Mouse (Mus musculus) T-helper 1 cell (primary cell): ENCODE measurements around the gene Tmem253.
"Not testable (repeated sequence)": the region's sequence is repeated elsewhere in the genome, so short reads cannot be mapped to it uniquely, and the experiment has no call there.

Source experiments
- in situ Hi-C: fragments of 300-600 bp; cut with MboI, MseI; formaldehyde crosslinking; loops from one replicate; pipeline ENCODE4 v1.15.1; 2025; ENCODE audit warnings: high pct_unique_total_duplicates

The Tmem253 gene

DNA sequence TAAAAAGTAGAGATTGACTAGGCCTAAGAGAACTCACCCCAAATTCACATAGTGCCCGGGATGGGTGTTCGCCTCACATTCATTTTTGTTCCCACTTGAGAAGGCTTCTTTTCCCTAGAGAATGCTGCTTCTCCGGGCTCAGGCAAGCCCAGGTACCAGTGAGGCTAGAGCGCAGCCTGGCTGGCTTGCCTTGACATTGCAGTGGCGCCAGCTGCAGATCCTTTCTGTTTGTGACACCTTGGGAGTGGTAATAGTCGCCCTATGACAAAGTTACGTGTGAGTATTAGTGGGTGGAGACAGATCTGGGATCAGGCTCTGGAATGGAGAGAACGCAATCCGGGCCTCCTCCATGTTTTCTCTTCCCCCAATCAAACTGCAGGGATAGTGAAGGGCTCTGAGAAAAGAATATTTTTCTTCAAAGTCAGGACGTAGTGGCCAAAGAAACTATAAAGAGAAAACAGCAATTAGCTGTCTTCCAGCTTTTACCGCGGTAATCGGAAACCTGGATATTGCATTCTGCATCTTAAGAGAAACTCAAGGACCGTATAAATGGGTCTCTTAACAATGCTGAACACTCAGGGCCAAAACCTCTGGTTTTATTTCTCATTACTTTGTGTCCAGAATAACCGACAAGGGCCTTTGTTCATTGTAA lies 5.2 kb downstream of the Tmem253 start, which contains the start of gene Zfp219:
Zfp219 (minus strand) TSS at position 248 of the 652 bp plus-strand sequence.
- in situ Hi-C loops, result loop anchor here (10.0 to 25.0 kb wide), 2 partner anchors 936 to 1083 kb away; partner anchors contain the start of genes Gm49342, Pip4p1 and Pnp

DNA sequence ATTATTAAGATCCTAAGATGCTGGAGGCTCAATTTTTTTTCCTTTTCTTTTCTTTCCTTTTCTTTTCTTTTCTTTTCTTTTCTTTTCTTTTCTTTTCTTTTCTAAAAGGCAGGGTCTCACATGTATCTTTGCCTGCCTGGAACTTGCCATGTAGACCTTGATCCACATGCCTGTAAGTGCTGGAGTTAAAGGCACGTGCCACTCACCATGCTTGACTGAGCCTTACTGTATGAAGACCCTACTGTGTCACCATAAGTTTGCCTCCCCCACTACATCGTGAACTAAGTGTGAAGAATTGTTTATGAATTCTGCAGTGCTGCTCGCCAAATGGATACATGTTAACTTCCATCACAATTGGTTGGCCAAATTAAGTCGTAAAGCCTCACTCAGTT lies 5.7 kb downstream of the Tmem253 start:
- in situ Hi-C loops, result loop anchor here (10.0 to 25.0 kb wide), 2 partner anchors 936 to 1084 kb away; partner anchors contain the start of genes Gm49342, Pip4p1 and Pnp

DNA sequence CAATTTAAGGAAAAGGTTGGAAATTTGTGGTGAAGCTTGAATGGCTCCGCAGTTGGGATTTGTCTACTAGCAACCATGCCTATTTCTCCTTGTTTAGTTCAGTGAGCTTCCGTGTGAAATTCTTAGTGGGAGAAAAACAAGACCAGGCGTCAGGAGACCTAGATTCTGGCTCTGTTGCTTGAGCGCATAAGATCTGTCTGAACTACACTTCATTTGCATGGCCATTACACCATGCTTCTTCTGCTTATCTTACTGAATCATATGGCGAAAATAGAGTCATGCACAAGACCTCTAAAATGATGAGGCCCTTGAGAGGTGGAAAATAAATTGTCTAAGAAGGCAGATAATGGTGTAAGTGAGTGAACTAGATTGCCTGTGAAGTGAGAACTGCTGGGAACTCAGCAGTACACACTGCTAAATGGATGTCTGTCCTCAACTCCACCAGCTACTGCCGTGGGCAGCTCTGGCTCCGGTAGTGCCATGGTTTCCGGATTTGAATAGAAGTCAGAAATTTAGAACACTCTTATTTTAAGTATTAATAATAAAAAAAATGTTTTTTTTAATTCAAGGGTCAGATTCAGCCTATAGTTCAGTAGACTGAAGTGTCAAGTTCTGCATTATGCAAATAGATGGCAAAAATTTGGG lies 6.2 kb downstream of the Tmem253 start:
- in situ Hi-C loops, result loop anchor here (10.0 to 25.0 kb wide), 2 partner anchors 937 to 1084 kb away; partner anchors contain the start of genes Gm49342, Pip4p1 and Pnp

DNA sequence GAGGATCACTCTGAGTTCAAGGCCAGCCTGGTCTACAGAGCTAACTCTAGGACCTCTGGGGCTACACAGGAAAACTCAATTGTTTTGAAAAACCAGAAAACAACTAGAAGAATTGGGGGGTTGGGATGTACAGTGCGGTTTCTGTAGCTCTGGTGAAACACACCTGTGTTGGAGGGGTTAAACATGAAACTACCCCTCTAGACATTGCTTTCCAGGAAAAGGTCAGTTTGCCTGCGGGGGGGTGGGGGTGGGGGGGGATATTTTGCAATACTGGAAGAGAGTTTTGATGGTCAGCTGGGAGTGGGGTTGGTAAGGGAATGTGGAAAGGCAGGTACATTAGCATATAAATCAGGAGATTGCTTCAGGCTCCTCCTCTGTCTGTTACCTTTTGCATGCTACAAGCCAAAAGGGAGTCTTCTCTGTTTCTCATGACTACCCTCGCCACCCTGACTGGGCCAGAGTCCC lies 6.8 kb downstream of the Tmem253 start:
- in situ Hi-C loops, result loop anchor here (10.0 to 25.0 kb wide), 2 partner anchors 937 to 1085 kb away; partner anchors contain the start of genes Gm49342, Pip4p1 and Pnp

DNA sequence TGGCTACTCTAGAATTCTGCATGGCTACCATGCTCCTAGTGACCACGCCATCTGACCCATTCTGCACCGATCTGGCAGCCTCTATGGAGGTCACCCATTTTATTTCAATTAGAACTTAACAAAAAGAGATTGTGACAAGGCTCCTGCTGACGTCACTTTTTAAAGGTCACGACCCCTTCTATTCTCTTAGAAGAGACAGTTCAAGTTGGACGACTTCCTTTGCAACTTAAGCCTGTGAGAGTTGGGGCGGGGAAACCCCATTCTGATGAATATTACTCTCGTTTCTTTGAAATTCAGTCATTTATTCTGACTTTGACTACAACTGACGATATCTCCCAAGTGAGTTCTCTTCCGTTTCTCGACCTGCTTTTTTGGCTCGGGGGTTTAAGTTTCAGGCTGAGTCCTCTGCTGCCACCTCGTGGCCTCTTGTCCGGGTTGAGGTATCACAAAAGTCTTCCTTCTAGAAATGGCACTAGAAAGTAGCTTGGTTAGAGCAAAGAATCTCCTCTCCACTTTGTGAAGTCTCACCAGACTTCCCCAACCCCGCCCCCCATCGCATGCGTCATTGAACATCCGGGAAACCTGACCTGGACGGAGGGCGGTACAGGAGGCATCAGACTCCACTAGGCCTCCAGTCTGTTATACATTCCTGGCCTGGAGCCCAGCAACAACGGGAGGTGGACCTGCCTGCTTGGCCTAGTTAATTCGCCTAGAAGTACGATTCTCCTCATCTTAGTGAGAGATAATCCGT lies 7.4 kb downstream of the Tmem253 start:
- in situ Hi-C loops, result loop anchor here (10.0 to 25.0 kb wide), 2 partner anchors 938 to 1086 kb away; partner anchors contain the start of genes Gm49342, Pip4p1 and Pnp

DNA sequence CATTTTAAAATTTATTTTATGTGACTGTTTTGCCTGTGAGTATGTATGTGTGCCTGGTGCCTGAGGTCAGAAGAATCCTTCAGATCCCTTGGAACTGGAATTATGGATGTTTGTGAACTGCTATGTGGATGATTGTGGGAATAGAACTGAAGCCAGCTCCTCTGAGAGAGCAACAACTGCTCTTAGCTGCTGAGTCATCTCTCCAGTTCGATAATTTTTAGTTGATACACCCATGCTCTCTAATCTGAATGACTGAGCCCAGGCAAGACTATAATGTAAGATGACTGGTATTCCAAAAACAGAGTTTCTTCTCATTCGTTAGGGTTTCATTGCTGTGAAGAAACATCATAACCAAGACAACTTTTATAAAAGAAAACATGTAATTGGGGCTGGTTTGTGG lies 8.7 kb downstream of the Tmem253 start:
- in situ Hi-C loops, result loop anchor here (10.0 to 25.0 kb wide), 2 partner anchors 939 to 1087 kb away; partner anchors contain the start of genes Gm49342, Pip4p1 and Pnp

DNA sequence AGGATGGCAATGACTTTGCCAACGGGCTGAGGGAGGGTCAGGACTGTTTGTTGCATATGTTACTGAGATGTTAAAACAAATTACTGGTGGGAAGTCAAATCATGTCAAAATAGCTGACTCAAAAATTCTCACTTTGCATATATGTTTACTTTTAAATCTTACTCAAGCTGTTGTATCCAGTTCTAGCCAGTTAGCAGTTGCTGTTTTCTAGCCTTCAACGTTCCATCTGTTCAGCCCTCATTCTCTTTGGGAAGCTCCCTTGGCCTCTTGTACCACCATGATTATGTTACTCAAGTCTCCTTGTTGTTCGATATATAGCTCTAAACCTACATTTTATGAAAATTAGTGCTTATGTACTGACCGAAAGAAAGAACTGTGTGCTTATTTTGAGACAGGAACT lies 10.9 kb downstream of the Tmem253 start:
- in situ Hi-C loops, result loop anchor here (5.0 to 10.0 kb wide), 2 partner anchors 56 to 942 kb away; no protein-coding TSS in a partner anchor

DNA sequence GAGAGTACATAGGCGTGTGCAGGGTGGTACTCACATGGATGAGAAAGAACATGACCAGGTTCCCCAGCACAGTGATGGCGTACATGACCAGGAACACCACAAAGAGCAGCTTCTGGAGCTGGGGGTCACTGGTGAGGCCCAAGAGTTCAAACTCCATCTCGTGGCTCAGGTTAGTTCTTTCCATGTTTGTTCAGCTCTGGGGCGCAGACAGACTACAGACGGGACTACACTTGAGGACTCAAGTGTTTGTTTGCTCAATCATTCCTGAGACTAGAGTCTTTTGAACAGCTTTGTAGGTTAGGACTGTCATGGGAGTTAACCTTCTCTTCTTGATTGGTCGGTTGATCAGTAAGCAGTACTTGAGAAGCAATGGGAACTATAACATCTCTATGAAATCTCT lies 20.5 kb downstream of the Tmem253 start:
- in situ Hi-C loops, result no loop called here

DNA sequence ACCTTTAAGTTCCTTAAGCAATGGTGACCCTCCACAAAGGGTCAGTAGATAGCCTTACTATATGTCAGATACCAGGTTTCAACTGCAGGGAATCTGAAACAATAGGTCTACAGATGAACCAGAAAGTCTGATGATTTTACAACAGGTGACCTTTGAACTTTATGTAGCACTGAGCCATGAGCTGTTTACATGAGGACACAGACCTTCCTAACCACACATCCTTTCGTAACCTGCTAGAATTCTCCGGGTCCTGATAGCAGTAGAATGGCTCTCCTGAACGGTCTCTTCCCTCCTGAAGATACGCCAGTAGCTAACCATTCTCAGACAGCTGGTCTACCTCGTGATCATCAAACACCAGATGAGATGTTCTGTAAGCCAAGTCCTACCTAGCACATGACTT lies 23.9 kb downstream of the Tmem253 start:
- in situ Hi-C loops, result no loop called here

DNA sequence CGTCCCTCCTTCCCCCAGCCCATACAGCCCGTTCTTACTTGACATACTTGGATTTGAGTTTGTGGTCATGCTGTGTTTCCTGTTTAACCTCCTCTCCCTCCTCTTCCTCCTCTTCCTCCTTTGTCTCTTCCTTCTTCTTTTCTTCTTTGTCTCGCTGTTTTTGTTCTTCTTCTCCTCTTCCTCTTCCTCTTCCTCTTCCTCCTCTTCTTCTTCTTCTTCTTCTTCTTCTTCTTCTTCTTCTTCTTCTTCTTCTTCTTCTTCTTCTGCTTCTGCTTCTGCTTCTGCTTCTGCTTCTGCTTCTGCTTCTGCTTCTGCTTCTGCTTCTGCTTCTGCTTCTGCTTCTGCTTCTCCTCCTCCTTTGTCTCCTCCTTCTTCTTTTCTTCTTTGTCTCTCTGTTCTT lies 26.9 kb downstream of the Tmem253 start, which contains the start of gene Olfr221:
Olfr221 (minus strand) TSS at position 101 of the 400 bp plus-strand sequence.
- in situ Hi-C loops, result not testable (repeated sequence)

DNA sequence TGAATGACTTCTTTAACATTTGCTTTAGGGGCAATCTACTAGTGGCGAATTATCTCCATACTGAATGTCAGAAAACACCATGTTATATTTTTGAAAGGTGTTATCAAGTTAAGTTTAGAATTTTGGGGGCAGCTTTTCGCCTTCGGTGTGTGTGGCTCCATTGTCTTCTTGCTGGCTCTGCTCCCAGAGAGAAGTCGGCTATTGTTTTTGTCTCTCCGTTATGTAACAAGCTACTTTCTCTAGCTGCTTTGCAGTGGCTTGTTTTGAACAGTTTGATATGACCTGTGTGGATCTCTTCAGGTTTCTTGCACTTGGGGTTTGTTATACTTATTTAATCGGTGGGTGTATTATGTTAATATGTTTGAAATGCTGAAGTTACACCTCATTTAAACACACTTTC lies 28.0 kb downstream of the Tmem253 start:
- in situ Hi-C loops, result no loop called here

DNA sequence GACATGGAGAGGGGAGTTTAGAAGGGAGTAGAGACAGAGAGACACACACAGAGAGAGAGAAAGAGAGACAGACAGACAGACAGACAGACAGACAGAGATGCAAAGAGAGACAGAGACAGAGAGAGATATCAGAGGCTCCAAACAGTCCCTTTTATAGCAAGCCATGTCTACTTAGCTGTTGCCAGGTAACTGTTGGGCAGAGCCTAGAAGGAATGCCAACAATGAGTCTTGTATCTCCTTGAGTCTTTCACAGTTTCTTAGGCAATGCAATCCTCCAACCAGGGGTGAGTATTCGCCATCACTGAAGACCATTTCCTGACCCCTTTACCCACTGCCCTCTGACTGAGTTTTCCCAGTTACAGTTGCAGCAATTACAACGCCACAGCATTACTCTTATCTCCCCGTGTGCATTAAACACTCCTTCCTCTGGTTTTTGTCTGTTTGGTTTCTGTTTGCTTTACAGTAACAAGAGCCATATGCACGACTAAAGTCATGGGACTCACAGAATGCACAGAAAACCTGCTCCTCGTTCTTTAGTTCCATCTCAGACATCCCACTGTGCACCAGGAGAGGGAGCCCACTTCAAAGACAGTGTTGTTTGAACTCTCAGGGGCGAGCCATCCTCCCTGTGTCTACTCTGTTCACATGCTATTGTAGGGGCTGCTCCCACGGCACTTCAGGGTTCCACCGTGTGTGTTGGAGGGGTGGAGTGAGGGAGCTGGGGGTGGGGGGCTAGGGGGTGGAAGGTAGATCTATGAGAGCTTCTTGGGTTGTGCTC lies 29.6 kb downstream of the Tmem253 start:
- in situ Hi-C loops, result no loop called here

DNA sequence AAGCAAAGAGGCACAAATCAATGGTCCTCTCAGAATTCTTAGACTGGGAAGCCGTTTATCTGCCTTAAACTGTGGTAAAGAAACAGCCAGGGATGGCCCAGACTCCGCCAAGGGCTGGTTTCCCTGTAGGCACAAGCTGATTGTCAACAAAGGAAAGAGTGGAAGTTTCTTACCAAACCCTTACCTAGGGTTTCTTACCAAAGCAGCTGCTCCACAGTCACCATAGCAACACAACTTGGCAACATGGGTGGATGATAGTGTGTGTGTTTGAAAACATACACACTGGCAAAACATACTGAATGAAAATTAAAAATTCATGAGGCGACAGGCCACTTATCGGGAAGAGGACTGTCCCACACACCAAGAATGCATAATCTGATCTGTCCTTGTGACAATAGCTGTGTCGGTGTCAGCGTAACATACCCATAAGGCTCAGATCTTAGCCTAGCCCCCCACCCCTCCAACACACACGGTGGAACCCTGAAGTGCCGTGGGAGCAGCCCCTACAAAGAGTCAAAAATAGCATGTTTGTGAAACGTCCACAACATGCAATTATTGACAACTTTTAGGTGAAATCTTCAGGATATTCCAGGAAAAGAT lies 30.6 kb downstream of the Tmem253 start:
- in situ Hi-C loops, result no loop called here

DNA sequence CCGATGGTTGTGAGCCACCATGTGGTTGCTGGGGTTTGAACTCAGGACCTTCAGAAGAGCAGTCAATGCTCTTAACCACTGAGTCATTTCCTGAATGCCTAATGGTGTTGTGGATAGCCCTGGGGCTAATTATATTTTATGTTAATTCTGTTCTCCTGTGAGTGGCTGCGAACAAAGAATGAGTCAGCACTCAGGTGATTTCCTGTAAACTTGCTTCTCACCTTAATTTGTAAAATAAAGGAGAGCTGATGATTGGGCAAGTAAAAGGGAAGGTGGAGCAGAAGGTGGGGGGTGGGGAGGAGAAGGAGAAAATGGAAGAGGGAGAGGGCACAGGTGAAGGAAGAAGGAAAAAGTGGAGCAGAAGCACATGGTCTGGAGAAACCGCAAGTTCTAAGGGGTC lies 37.3 kb downstream of the Tmem253 start:
- in situ Hi-C loops, result not testable (repeated sequence)

DNA sequence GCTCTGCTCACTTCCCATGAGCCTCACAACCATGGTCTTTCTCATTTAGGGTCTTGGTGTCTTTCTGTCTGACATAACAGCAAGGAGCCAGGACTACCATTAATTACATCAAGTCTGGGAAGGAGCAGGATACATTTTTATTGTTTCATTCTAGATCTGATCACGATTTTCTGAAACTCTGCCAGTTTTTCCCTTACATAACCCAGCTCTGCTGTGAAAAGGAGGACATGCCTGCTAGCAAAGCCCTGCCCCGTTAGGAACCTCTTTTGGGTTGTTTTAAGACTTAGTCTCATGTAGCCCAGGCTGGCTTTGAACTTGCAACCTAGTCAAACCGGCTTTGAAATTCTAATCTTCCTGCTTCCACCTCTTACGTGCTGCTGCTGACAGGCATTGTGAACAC lies 44.5 kb downstream of the Tmem253 start:
- in situ Hi-C loops, result no loop called here

DNA sequence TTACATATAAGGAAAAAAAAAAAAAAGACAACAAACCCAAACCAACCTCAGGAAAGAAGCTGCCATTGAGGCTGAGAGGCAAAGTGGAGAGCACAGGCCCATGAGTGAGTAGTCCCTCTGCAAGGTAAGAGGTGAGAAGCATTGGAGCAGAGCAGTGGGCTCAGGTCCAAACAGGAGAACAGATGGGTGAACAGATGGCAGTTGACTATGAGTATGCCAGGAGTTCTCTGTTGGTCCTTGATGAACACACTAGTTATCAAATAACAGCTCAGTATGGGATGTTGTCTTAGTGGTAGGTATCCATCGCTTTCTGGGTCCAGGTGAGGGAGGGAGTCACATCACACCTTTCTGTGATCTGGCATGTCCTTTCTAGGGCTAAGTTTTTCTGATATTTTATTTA lies 45.3 kb downstream of the Tmem253 start:
- in situ Hi-C loops, result no loop called here

DNA sequence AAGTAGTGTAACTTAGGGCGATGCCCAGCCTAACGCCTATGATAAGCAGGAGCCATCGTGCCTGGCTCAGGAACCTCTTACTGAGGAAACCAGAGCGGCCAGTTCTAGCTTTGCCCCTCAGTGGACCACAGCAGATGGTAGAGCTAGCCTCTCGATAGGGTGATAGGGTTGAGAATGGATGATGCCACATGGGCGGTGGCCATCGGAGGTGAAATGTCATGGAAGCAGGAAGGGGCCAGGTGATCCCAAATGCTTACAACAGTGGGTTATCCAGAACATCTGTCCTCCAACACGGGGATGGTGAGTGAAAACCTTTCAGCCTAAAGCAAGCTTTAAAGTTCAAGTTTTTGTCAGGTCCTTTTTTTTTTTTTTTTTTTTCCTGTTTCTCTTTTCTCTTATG lies 46.3 kb downstream of the Tmem253 start:
- in situ Hi-C loops, result no loop called here

DNA sequence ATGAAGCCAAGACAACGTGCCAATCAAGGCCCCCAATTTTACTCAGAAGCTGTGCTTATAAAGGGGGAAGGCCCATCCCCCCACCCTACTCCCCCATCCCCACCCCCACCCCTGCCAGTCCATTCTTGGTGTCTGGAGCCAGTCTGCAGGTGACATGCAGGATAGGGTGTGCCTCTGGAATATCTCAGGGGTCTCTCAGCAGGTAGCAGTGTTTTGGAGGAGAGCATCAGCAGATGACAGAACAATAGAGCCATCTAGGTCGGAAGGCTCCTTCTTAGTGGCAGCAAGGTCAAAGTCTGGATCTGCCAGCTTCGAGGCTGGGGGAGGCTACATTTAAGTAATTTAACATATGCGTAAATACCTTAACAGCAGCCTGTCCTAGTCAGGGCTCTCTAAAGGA lies 50.7 kb downstream of the Tmem253 start:
- in situ Hi-C loops, result no loop called here
